Mouse (Mus musculus): ENCODE data around the gene Galr3. TPM values are rescaled to one million over a fixed set of nuclear protein-coding genes. Genes with fewer than 3 reads are reported as not detected.

Galr3 gene
- total and polyA plus RNA-seq, 3 experiments: 2.6 to 4.5 TPM; not detected in 1

DNA sequence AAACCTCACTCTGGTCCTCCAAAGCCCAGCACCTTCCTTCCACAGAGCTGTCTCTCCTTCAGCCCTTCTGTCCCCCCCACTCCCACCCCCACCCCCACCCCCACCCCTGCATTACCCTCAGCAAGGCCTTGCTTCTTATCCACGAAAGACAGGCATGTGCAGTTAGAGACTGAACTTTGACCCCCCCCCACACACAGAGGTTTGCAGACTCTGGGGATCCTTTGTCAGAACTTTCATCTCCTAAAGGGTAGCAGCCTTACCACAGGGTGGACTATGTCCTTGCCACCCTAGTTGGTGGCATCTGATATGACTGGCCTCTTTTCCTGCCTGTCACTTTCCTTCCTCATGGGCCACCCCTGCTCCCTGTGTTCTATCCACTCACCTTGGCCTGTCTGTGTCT lies 18.3 kb upstream of the Galr3 start:
- Histone ChIP-seq H3K27me3 (ENCODE audit: control insufficient read depth in 1 of 2, insufficient read depth in 2 of 2, low read length in 2 of 2) (no peaks in the 10 kb centered on the region; a peak in 1 of 4 replicates), H3K4me3 (ENCODE audit: control insufficient read depth in 1 of 2, insufficient read depth in 1 of 2, low read depth in 2 of 2, low read length in 2 of 2) (no peak overlapping the region), H3K4me1 (ENCODE audit: control insufficient read depth in 1 of 2, insufficient read depth in 2 of 2, low read length in 2 of 2) (0 out of 4 replicates have a peak, but pooled peaks cover 0 to 4% of the 10 kb centered on the region in 2 experiments), H3K27ac (ENCODE audit: control insufficient read depth, low read depth, low read length) (no peak overlapping the region), H3K9ac (ENCODE audit: control insufficient read depth, low read depth, low read length, poor library complexity, severe bottlenecking) (no peak overlapping the region), H3K79me2 (ENCODE audit: control insufficient read depth, insufficient read depth, low read length, poor library complexity) (peaks cover 3% of the 10 kb centered on the region; the same call in 1 of the 2 replicates), H3K9me3 (replicated peaks; ENCODE audit: insufficient read depth, low read length) (no peaks in the 10 kb centered on the region), H3K36me3 (ENCODE audit: control insufficient read depth in 1 of 2, insufficient read depth in 2 of 2, low read length in 2 of 2) (no peaks in the 10 kb centered on the region)
- DNase-seq (ENCODE audit: low read depth, low spot score): no peak
- TF ChIP-seq ETS1 (IDR thresholded peaks at IDR 0.05; ENCODE audit: low read depth, low read length): no peak
- no peak for TF ChIP-seq E2F4 (IDR thresholded peaks at IDR 0.05; ENCODE audit: borderline replicate concordance, low read depth, low read length)
- no peak for TF ChIP-seq MAZ (IDR thresholded peaks at IDR 0.05; ENCODE audit: low read depth, low read length)
- TF ChIP-seq POLR2AphosphoS2 (IDR thresholded peaks at IDR 0.05; ENCODE audit: low read length): no peak
- TF ChIP-seq MEF2A (IDR thresholded peaks at IDR 0.05; ENCODE audit: extremely low read depth, insufficient replicate concordance, low read depth, low read length, poor library complexity, severe bottlenecking): no peak
- TF ChIP-seq ZC3H11A (IDR thresholded peaks at IDR 0.05; ENCODE audit: low read depth, low read length): no peak
- no peak for TF ChIP-seq HCFC1 (IDR thresholded peaks at IDR 0.05; ENCODE audit: low read depth, low read length)
- no peak for TF ChIP-seq MYB (IDR thresholded peaks at IDR 0.05; ENCODE audit: low read depth, low read length)
- no peak for TF ChIP-seq KAT2A (conservative IDR thresholded peaks at IDR 0.05; ENCODE audit: low read depth, low read length)
- TF ChIP-seq UBTF (IDR thresholded peaks at IDR 0.05; ENCODE audit: borderline replicate concordance, insufficient read depth, low read depth, low read length): no peak
- TF ChIP-seq USF2 (IDR thresholded peaks at IDR 0.05; ENCODE audit: borderline replicate concordance in 1 of 2, insufficient read depth in 1 of 2, low read depth in 1 of 2, low read length in 2 of 2): no peak
- no peak for TF ChIP-seq ZNF384 (IDR thresholded peaks at IDR 0.05; ENCODE audit: low read depth, low read length)
- TF ChIP-seq ZMIZ1 (IDR thresholded peaks at IDR 0.05; ENCODE audit: low read depth, low read length): no peak
- no peak for TF ChIP-seq RCOR1 (IDR thresholded peaks at IDR 0.05; ENCODE audit: low read depth, low read length)

DNA sequence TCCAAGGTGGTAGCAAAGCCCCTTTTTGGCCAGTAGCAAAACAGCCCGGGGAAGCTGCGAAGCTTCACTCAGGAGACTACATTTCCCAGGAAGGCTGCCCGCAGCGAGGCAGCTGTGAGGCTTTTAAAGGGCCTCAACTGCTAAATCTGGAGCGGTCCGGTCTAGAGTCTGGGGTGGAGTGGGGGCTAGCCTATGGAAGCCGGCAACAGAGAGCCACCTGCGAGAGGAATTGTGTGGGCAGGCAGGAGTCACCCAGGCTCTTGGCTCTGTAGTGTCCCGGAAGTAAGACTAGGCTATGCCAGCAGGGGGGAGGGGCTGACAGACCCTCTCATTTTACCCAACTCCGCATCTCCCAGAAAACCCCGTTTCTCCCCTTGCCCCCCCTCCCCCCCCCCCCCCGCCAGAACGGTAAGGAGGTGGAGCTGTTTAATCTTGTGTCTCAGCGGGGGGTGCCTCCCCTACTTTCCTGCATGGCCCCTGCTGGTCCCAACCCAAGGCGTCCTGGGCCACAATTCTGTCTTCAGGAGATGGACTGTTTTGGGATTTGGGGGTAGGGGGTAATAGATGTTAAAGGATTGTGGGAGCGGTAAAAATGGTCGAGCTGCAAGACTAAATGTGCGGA lies 15.9 kb upstream of the Galr3 start:
- peaks cover 7% of the 10 kb centered on the region; the same call in 1 of the 2 replicates for H3K79me2 ChIP-seq (ENCODE audit: control insufficient read depth, insufficient read depth, low read length, poor library complexity)
- no peak overlapping the region for H3K9ac ChIP-seq (ENCODE audit: control insufficient read depth, low read depth, low read length, poor library complexity, severe bottlenecking)
- peaks cover 0 to 5% of the 10 kb centered on the region in 2 experiments; a peak in 1 of 4 replicates for H3K36me3 ChIP-seq (ENCODE audit: control insufficient read depth in 1 of 2, insufficient read depth in 2 of 2, low read length in 2 of 2)
- no peak overlapping the region for H3K27ac ChIP-seq (ENCODE audit: control insufficient read depth, low read depth, low read length)
- TF ChIP-seq USF1 (IDR thresholded peaks at IDR 0.05; ENCODE audit: low read depth, low read length): no peak
- no peak for TF ChIP-seq MAX (IDR thresholded peaks at IDR 0.05; ENCODE audit: low read length)
- no peak for TF ChIP-seq CHD1 (IDR thresholded peaks at IDR 0.05; ENCODE audit: low read depth, low read length)
- TF ChIP-seq POLR2A (IDR thresholded peaks at IDR 0.05; ENCODE audit: control insufficient read depth in 1 of 2, insufficient read depth in 1 of 2, low read depth in 1 of 2, low read length in 2 of 2, poor library complexity in 1 of 2): no peak
- TF ChIP-seq ZKSCAN1 (IDR thresholded peaks at IDR 0.05; ENCODE audit: low read depth, low read length): no peak
- TF ChIP-seq NRF1 (IDR thresholded peaks at IDR 0.05; ENCODE audit: insufficient read depth, low read depth, low read length, poor library complexity, severe bottlenecking): no peak
- no peak for TF ChIP-seq ZNF384 (IDR thresholded peaks at IDR 0.05; ENCODE audit: low read depth, low read length)
- no peak for TF ChIP-seq RAD21 (IDR thresholded peaks at IDR 0.05; ENCODE audit: low read depth, low read length)
- no peak for TF ChIP-seq CTCF (IDR thresholded peaks at IDR 0.05 in 2 of 3, conservative IDR thresholded peaks at IDR 0.05 in 1 of 3; ENCODE audit: control insufficient read depth in 1 of 3, insufficient read depth in 1 of 3, low read depth in 2 of 3, low read length in 3 of 3, poor library complexity in 1 of 3, severe bottlenecking in 1 of 3)
- no peak for TF ChIP-seq MYB (IDR thresholded peaks at IDR 0.05; ENCODE audit: low read depth, low read length)
- no peak for TF ChIP-seq RCOR1 (IDR thresholded peaks at IDR 0.05; ENCODE audit: low read depth, low read length)
- no peak for TF ChIP-seq GATA1 (IDR thresholded peaks at IDR 0.05; ENCODE audit: low read depth, low read length)
- no peak for TF ChIP-seq SIN3A (IDR thresholded peaks at IDR 0.05; ENCODE audit: low read length)
- TF ChIP-seq TAL1 (IDR thresholded peaks at IDR 0.05; ENCODE audit: low read length): no peak
- TF ChIP-seq POLR2AphosphoS2 (IDR thresholded peaks at IDR 0.05; ENCODE audit: low read length): no peak
- no peak for TF ChIP-seq ZMIZ1 (IDR thresholded peaks at IDR 0.05; ENCODE audit: low read depth, low read length)
- H3K4me3 ChIP-seq (ENCODE audit: control insufficient read depth in 1 of 2, insufficient read depth in 1 of 2, low read depth in 2 of 2, low read length in 2 of 2): no peak overlapping the region
- no peaks in the 10 kb centered on the region; a peak in 1 of 4 replicates for H3K27me3 ChIP-seq (ENCODE audit: control insufficient read depth in 1 of 2, insufficient read depth in 2 of 2, low read length in 2 of 2)
- H3K9me3 ChIP-seq (replicated peaks; ENCODE audit: insufficient read depth, low read length): no peaks in the 10 kb centered on the region
- H3K4me1 ChIP-seq (ENCODE audit: control insufficient read depth in 1 of 2, insufficient read depth in 2 of 2, low read length in 2 of 2): peaks cover 0 to 17% of the 10 kb centered on the region in 2 experiments; a peak in 2 of 4 replicates
- DNase-seq (ENCODE audit: low read depth, low spot score): no peak
